Mouse (Mus musculus) liver, embryonic 15.5 days (tissue): ENCODE measurements at regions not wholly inside any gene's neighbourhood (a gene's known extent, or its start where the extent isn't known, plus 50 kb on each side); places are given as distances from the start of the nearest gene placed in this dataset.

ENCODE experiments used
- ATAC-seq: fragments of 200-750 bp; cut with Nextera tagmentation; 2 replicates; pipeline ENCODE4 v1.8.0; 2017; ENCODE audit warnings: moderate number of reproducible peaks, mild to moderate bottlenecking, moderate library complexity; ENCODE audit not compliant: insufficient read depth
- H3K27ac ChIP-seq: fragments of 300-500 bp; sonication (generic); replicated peaks from 2 replicates; pipeline ENCODE4 v1.5.1; 2015; ENCODE audit warnings: mild to moderate bottlenecking, inconsistent platforms
- H3K27me3 ChIP-seq: fragments of 300-500 bp; sonication (generic); 2 replicates; pipeline ENCODE4 v1.6.1; 2015; ENCODE audit warnings: mild to moderate bottlenecking, inconsistent platforms
- H3K36me3 ChIP-seq: fragments of 300-500 bp; sonication (generic); replicated peaks from 2 replicates; pipeline ENCODE4 v1.6.1; 2015; ENCODE audit warnings: moderate library complexity, mild to moderate bottlenecking, inconsistent platforms
- H3K4me1 ChIP-seq: fragments of 300-500 bp; sonication (generic); replicated peaks from 2 replicates; pipeline ENCODE4 v1.6.1; 2015; ENCODE audit warnings: inconsistent platforms
- H3K4me2 ChIP-seq: fragments of 300-500 bp; sonication (generic); 2 replicates; pipeline ENCODE4 v1.6.1; 2015; ENCODE audit warnings: moderate library complexity, mild to moderate bottlenecking, inconsistent platforms
- H3K4me3 ChIP-seq: fragments of 300-500 bp; sonication (generic); replicated peaks from 2 replicates; pipeline ENCODE4 v1.5.1; 2015; ENCODE audit warnings: mild to moderate bottlenecking, inconsistent platforms
- H3K9ac ChIP-seq: fragments of 300-500 bp; sonication (generic); 2 replicates; pipeline ENCODE4 v1.6.1; 2015; ENCODE audit warnings: moderate library complexity, mild to moderate bottlenecking, inconsistent platforms
- H3K9me3 ChIP-seq: fragments of 300-500 bp; sonication (generic); replicated peaks from 2 replicates; pipeline ENCODE4 v1.6.1; 2016; ENCODE audit warnings: inconsistent platforms
- WGBS: fragments of 180-500 bp; shearing (Covaris S2); methylation state at CpG from one replicate; pipeline ENCODE4 v1.1.7; 2015; ENCODE audit warnings: mixed read lengths; ENCODE audit not compliant: insufficient replicate concordance; 5-methylcytosine and 5-hydroxymethylcytosine counted together

- ATAC-seq = no peak
- Histone ChIP-seq H3K36me3 (no peaks in the 10 kb centered on the region), H3K27me3 (no peaks in the 10 kb centered on the region), H3K4me3 (no peak overlapping the region), H3K4me1 (no peaks in the 10 kb centered on the region), H3K27ac (no peak overlapping the region), H3K9ac (no peak overlapping the region), H3K9me3 (no peaks in the 10 kb centered on the region), H3K4me2 (no peak overlapping the region)
- WGBS = 48% methylated on average over 4 of the region's 4 CpGs
These were observed 441.2 kb downstream of the Fgf9 start for GRCm38 (mm10) chr14:58511571-58511985.

- no peaks in the 10 kb centered on the region for H3K4me1 ChIP-seq
- H3K27ac ChIP-seq = no peak overlapping the region
- H3K9me3 ChIP-seq = no peaks in the 10 kb centered on the region
- H3K36me3 ChIP-seq = no peaks in the 10 kb centered on the region
- H3K27me3 ChIP-seq = no peaks in the 10 kb centered on the region
- H3K4me2 ChIP-seq = no peak overlapping the region
- no peak overlapping the region for H3K4me3 ChIP-seq
- 44% methylated on average over 4 of the region's 4 CpGs for WGBS
- H3K9ac ChIP-seq = no peak overlapping the region
- ATAC-seq = no peak
These were observed 440.4 kb downstream of the Fgf9 start for GRCm38 (mm10) chr14:58510790-58511189.

- WGBS = 61% methylated on average over 4 of the region's 4 CpGs
- no peak overlapping the region for H3K9ac ChIP-seq
These were observed 438.8 kb downstream of the Fgf9 start for GRCm38 (mm10) chr14:58509106-58509505.

GRCm38 (mm10) chr14:58506490-58506889 lies 436.1 kb downstream of the Fgf9 start:
- H3K9me3 ChIP-seq = no peaks in the 10 kb centered on the region
- ATAC-seq = no peak
- H3K4me3 ChIP-seq = no peak overlapping the region
- no peaks in the 10 kb centered on the region for H3K4me1 ChIP-seq
- WGBS = 38% methylated on average over 3 of the region's 3 CpGs
- H3K9ac ChIP-seq = no peak overlapping the region
- no peak overlapping the region for H3K27ac ChIP-seq
- no peak overlapping the region for H3K4me2 ChIP-seq
- no peaks in the 10 kb centered on the region for H3K27me3 ChIP-seq
- H3K36me3 ChIP-seq = no peaks in the 10 kb centered on the region

More at GRCm38 (mm10) chr14:58509106-58509505, 438.8 kb downstream of the Fgf9 start:
- no peak for ATAC-seq
- H3K4me3 ChIP-seq = no peak overlapping the region
- no peaks in the 10 kb centered on the region for H3K9me3 ChIP-seq
- H3K4me1 ChIP-seq = no peaks in the 10 kb centered on the region
- H3K4me2 ChIP-seq = no peak overlapping the region
- H3K27ac ChIP-seq = no peak overlapping the region
- H3K27me3 ChIP-seq = no peaks in the 10 kb centered on the region
- no peaks in the 10 kb centered on the region for H3K36me3 ChIP-seq

- Histone ChIP-seq H3K4me2 (no peak overlapping the region), H3K4me3 (no peak overlapping the region), H3K27me3 (no peaks in the 10 kb centered on the region), H3K4me1 (no peaks in the 10 kb centered on the region), H3K9me3 (no peaks in the 10 kb centered on the region), H3K27ac (no peak overlapping the region), H3K36me3 (no peaks in the 10 kb centered on the region), H3K9ac (no peak overlapping the region)
- no peak for ATAC-seq
These were observed 435.5 kb downstream of the Fgf9 start for GRCm38 (mm10) chr14:58505841-58506240.

- no peak overlapping the region for H3K27ac ChIP-seq
- no peaks in the 10 kb centered on the region for H3K9me3 ChIP-seq
- no peak for ATAC-seq
- no peak overlapping the region for H3K4me3 ChIP-seq
- H3K27me3 ChIP-seq = no peaks in the 10 kb centered on the region
- WGBS = 75% methylated on average over 8 of the region's 8 CpGs
- no peaks in the 10 kb centered on the region for H3K36me3 ChIP-seq
- H3K4me1 ChIP-seq = no peaks in the 10 kb centered on the region
- no peak overlapping the region for H3K9ac ChIP-seq
- no peak overlapping the region for H3K4me2 ChIP-seq
These were observed 432.5 kb downstream of the Fgf9 start for GRCm38 (mm10) chr14:58502890-58503289.

- no peak overlapping the region for H3K4me3 ChIP-seq
- no peaks in the 10 kb centered on the region for H3K4me1 ChIP-seq
- H3K4me2 ChIP-seq = no peak overlapping the region
- WGBS = 48% methylated on average over 2 of the region's 2 CpGs
- no peak overlapping the region for H3K27ac ChIP-seq
- no peak overlapping the region for H3K9ac ChIP-seq
- no peak for ATAC-seq
- no peaks in the 10 kb centered on the region for H3K36me3 ChIP-seq
- H3K27me3 ChIP-seq = no peaks in the 10 kb centered on the region
- H3K9me3 ChIP-seq = no peaks in the 10 kb centered on the region
These were observed 429.7 kb downstream of the Fgf9 start for GRCm38 (mm10) chr14:58500014-58500413.

- Histone ChIP-seq H3K4me1 (no peaks in the 10 kb centered on the region), H3K27ac (no peak overlapping the region), H3K36me3 (no peaks in the 10 kb centered on the region), H3K9me3 (no peaks in the 10 kb centered on the region), H3K9ac (no peak overlapping the region), H3K27me3 (no peaks in the 10 kb centered on the region), H3K4me2 (no peak overlapping the region), H3K4me3 (no peak overlapping the region)
- no peak for ATAC-seq
- WGBS = 51% methylated on average over 6 of the region's 6 CpGs
These were observed 429.2 kb downstream of the Fgf9 start for GRCm38 (mm10) chr14:58499501-58499900.

GRCm38 (mm10) chr14:58499071-58499470 lies 428.7 kb downstream of the Fgf9 start:
- no peaks in the 10 kb centered on the region for H3K36me3 ChIP-seq
- WGBS = 75% methylated on average over 7 of the region's 7 CpGs
- no peak overlapping the region for H3K9ac ChIP-seq
- no peaks in the 10 kb centered on the region for H3K4me1 ChIP-seq
- H3K4me3 ChIP-seq = no peak overlapping the region
- no peak for ATAC-seq
- H3K27ac ChIP-seq = no peak overlapping the region
- H3K4me2 ChIP-seq = no peak overlapping the region
- no peaks in the 10 kb centered on the region for H3K27me3 ChIP-seq
- no peaks in the 10 kb centered on the region for H3K9me3 ChIP-seq

- Histone ChIP-seq H3K9me3 (no peaks in the 10 kb centered on the region), H3K27me3 (no peaks in the 10 kb centered on the region), H3K4me3 (no peak overlapping the region), H3K27ac (no peak overlapping the region), H3K36me3 (no peaks in the 10 kb centered on the region), H3K4me1 (no peaks in the 10 kb centered on the region), H3K9ac (no peak overlapping the region), H3K4me2 (no peak overlapping the region)
- WGBS = 64% methylated on average over 3 of the region's 3 CpGs
- ATAC-seq = no peak
These were observed 426.6 kb downstream of the Fgf9 start for GRCm38 (mm10) chr14:58496902-58497301.

GRCm38 (mm10) chr14:58494400-58494987 lies 424.1 kb downstream of the Fgf9 start:
- Histone ChIP-seq H3K4me2 (no peak overlapping the region), H3K27me3 (no peaks in the 10 kb centered on the region), H3K4me3 (no peak overlapping the region), H3K36me3 (no peaks in the 10 kb centered on the region), H3K27ac (no peak overlapping the region), H3K9ac (no peak overlapping the region), H3K4me1 (no peaks in the 10 kb centered on the region), H3K9me3 (no peaks in the 10 kb centered on the region)
- no peak for ATAC-seq
- 51% methylated on average over 5 of the region's 5 CpGs for WGBS

- H3K4me2 ChIP-seq = no peak overlapping the region
- no peak for ATAC-seq
- H3K9ac ChIP-seq = no peak overlapping the region
- H3K4me1 ChIP-seq = no peaks in the 10 kb centered on the region
- no peaks in the 10 kb centered on the region for H3K9me3 ChIP-seq
- WGBS = 30% methylated on average over 2 of the region's 2 CpGs
- H3K36me3 ChIP-seq = no peaks in the 10 kb centered on the region
- no peak overlapping the region for H3K4me3 ChIP-seq
- no peaks in the 10 kb centered on the region for H3K27me3 ChIP-seq
- no peak overlapping the region for H3K27ac ChIP-seq
These were observed 421.8 kb downstream of the Fgf9 start for GRCm38 (mm10) chr14:58492118-58492517.
